Mouse (Mus musculus) ES-CJ7 (cell line): ENCODE data around the gene Ddit4.

Experiments used
- DNase-seq: peaks from one replicate; pipeline ENCODE4 v3.0.0; 2011; ENCODE audit warnings: low read depth, low spot score

The Ddit4 gene

GRCm38 (mm10) chr10:59949255-59949648, 2.4 kb downstream of the Ddit4 start:
- no peak for DNase-seq

- no peak for DNase-seq
Measured at GRCm38 (mm10) chr10:59948363-59949254, 3.0 kb downstream of the Ddit4 start.

GRCm38 (mm10) chr10:59947296-59948073, 4.1 kb downstream of the Ddit4 start:
- no peak for DNase-seq

- no peak for DNase-seq
Measured at GRCm38 (mm10) chr10:59946362-59946761, 5.3 kb downstream of the Ddit4 start.

- no peak for DNase-seq
Measured at GRCm38 (mm10) chr10:59945416-59945815, 6.2 kb downstream of the Ddit4 start.

- DNase-seq: peak; percentile 45
Measured at GRCm38 (mm10) chr10:59943421-59943989, 8.1 kb downstream of the Ddit4 start.

- peak; percentile 66 for DNase-seq
Measured at GRCm38 (mm10) chr10:59942847-59943420, 8.7 kb downstream of the Ddit4 start.

- no peak for DNase-seq
Measured at GRCm38 (mm10) chr10:59942281-59942846, 9.3 kb downstream of the Ddit4 start.

- DNase-seq: no peak
Measured at GRCm38 (mm10) chr10:59939081-59939480, 12.6 kb downstream of the Ddit4 start.

GRCm38 (mm10) chr10:59938662-59939061, 13.0 kb downstream of the Ddit4 start:
- no peak for DNase-seq

GRCm38 (mm10) chr10:59936058-59936856, 15.4 kb downstream of the Ddit4 start:
- DNase-seq: peak; percentile 45

- no peak for DNase-seq
Measured at GRCm38 (mm10) chr10:59934039-59934438, 17.6 kb downstream of the Ddit4 start.

- no peak for DNase-seq
Measured at GRCm38 (mm10) chr10:59932521-59932920, 19.1 kb downstream of the Ddit4 start.

- peak; percentile 63 for DNase-seq
Measured at GRCm38 (mm10) chr10:59930996-59931395, 20.6 kb downstream of the Ddit4 start.

- no peak for DNase-seq
Measured at GRCm38 (mm10) chr10:59929205-59929604, 22.4 kb downstream of the Ddit4 start.

GRCm38 (mm10) chr10:59924305-59924704, 27.3 kb downstream of the Ddit4 start:
- DNase-seq: peak; percentile 59

GRCm38 (mm10) chr10:59923493-59923892, 28.1 kb downstream of the Ddit4 start:
- no peak for DNase-seq

- peak; percentile 53 for DNase-seq
Measured at GRCm38 (mm10) chr10:59920810-59921681, 30.6 kb downstream of the Ddit4 start.

GRCm38 (mm10) chr10:59920485-59920809, 31.2 kb downstream of the Ddit4 start:
- DNase-seq: no peak
